Mouse (Mus musculus): ENCODE results near the gene Med1. TPM values are rescaled to one million over a fixed set of nuclear protein-coding genes. Genes with fewer than 3 reads are reported as not detected.

Gene Med1
- total and polyA plus RNA-seq, 2 experiments from 2014 or later, result 40.6 to 49.9 TPM

GRCm38 (mm10) chr11:98205463-98205862, 12.4 kb upstream of the Med1 start:
- ATAC-seq (ENCODE audit: low FRiP score) (no peak), DNase-seq (ENCODE audit: low spot score) (no peak)
- no peaks in the 10 kb centered on the region for H3K9me3 ChIP-seq (ENCODE audit: low read length)
- H3K27me3 ChIP-seq (ENCODE audit: insufficient read depth, low read length), result no peaks in the 10 kb centered on the region
- no peak overlapping the region for H3K9ac ChIP-seq (replicated peaks; ENCODE audit: low read length, poor library complexity, severe bottlenecking)
- TF ChIP-seq CTCF (IDR thresholded peaks at IDR 0.05), result no peak
- H3K4me3 ChIP-seq (ENCODE audit: low read depth, low read length), result no peak overlapping the region
- peak overlapping the region; percentile 99 for H3K4me2 ChIP-seq (ENCODE audit: low read depth, low read length, poor library complexity, severe bottlenecking)
- peaks cover 4% of the 10 kb centered on the region; the same call in 1 of the 2 replicates for H3K36me3 ChIP-seq (ENCODE audit: insufficient read depth, low read length)
- no peak overlapping the region for H3K27ac ChIP-seq (ENCODE audit: low read depth, low read length)
- peaks cover 3% of the 10 kb centered on the region; the same call in 1 of the 2 replicates for H3K4me1 ChIP-seq (ENCODE audit: insufficient read depth, low read length)

- Histone ChIP-seq H3K9ac (replicated peaks; ENCODE audit: low read length, poor library complexity, severe bottlenecking) (peak overlapping the region; percentile 100), H3K27ac (ENCODE audit: low read depth, low read length) (peak overlapping the region; percentile 100; the same call in 1 of the 2 replicates), H3K4me2 (ENCODE audit: low read depth, low read length, poor library complexity, severe bottlenecking) (peak overlapping the region; percentile 99), H3K27me3 (ENCODE audit: insufficient read depth, low read length) (no peaks in the 10 kb centered on the region), H3K9me3 (ENCODE audit: low read length) (no peaks in the 10 kb centered on the region), H3K36me3 (ENCODE audit: insufficient read depth, low read length) (peaks cover 4% of the 10 kb centered on the region; the same call in 1 of the 2 replicates), H3K4me1 (ENCODE audit: insufficient read depth, low read length) (peaks cover 3% of the 10 kb centered on the region; the same call in 1 of the 2 replicates), H3K4me3 (ENCODE audit: low read depth, low read length) (peak overlapping the region; percentile 91)
- no peak for TF ChIP-seq CTCF (IDR thresholded peaks at IDR 0.05)
- ATAC-seq (ENCODE audit: low FRiP score), result no peak
- under 1% methylated on average over 16 of the region's 16 CpGs for WGBS
- peak; percentile 1 for DNase-seq (ENCODE audit: low spot score)
Observed at GRCm38 (mm10) chr11:98203931-98204421, 10.9 kb upstream of the Med1 start.

GRCm38 (mm10) chr11:98203351-98203911, 10.3 kb upstream of the Med1 start:
- Histone ChIP-seq H3K27ac (ENCODE audit: low read depth, low read length) (peak overlapping the region; percentile 100), H3K4me3 (ENCODE audit: low read depth, low read length) (peak overlapping the region; percentile 91), H3K9me3 (ENCODE audit: low read length) (no peaks in the 10 kb centered on the region), H3K9ac (replicated peaks; ENCODE audit: low read length, poor library complexity, severe bottlenecking) (peak overlapping the region; percentile 100), H3K4me2 (ENCODE audit: low read depth, low read length, poor library complexity, severe bottlenecking) (peak overlapping the region; percentile 99), H3K27me3 (ENCODE audit: insufficient read depth, low read length) (no peaks in the 10 kb centered on the region), H3K36me3 (ENCODE audit: insufficient read depth, low read length) (0 out of 2 replicates have a peak, but pooled peaks cover 1% of the 10 kb centered on the region), H3K4me1 (ENCODE audit: insufficient read depth, low read length) (peaks cover 3% of the 10 kb centered on the region; the same call in 1 of the 2 replicates)
- peak; percentile 27; the same call in 1 of the 2 replicates for ATAC-seq (ENCODE audit: low FRiP score)
- TF ChIP-seq CTCF (IDR thresholded peaks at IDR 0.05), result no peak
- DNase-seq (ENCODE audit: low spot score), result no peak
- WGBS, result under 1% methylated on average over 37 of the region's 37 CpGs

- H3K4me1 ChIP-seq (ENCODE audit: insufficient read depth, low read length), result peaks cover 3% of the 10 kb centered on the region; the same call in 1 of the 2 replicates
- peak; percentile 94 for ATAC-seq (ENCODE audit: low FRiP score)
- H3K27me3 ChIP-seq (ENCODE audit: insufficient read depth, low read length), result no peaks in the 10 kb centered on the region
- H3K9me3 ChIP-seq (ENCODE audit: low read length), result no peaks in the 10 kb centered on the region
- peak; percentile 99 for DNase-seq (ENCODE audit: low spot score)
- WGBS, result under 1% methylated on average over 35 of the region's 63 CpGs
- H3K9ac ChIP-seq (replicated peaks; ENCODE audit: low read length, poor library complexity, severe bottlenecking), result peak within 1 kb of the TSS; percentile 100
- H3K4me3 ChIP-seq (ENCODE audit: low read depth, low read length), result peak within 1 kb of the TSS; percentile 91
- H3K36me3 ChIP-seq (ENCODE audit: insufficient read depth, low read length), result no peaks in the 10 kb centered on the region
- peak within 1 kb of the TSS; percentile 100 for H3K27ac ChIP-seq (ENCODE audit: low read depth, low read length)
- peak within 1 kb of the TSS; percentile 99 for H3K4me2 ChIP-seq (ENCODE audit: low read depth, low read length, poor library complexity, severe bottlenecking)
- TF ChIP-seq CTCF (IDR thresholded peaks at IDR 0.05), result no peak
Observed at GRCm38 (mm10) chr11:98202641-98203350, 9.7 kb upstream of the Med1 start, which contains the start of gene Cdk12. Cdk12 (plus strand) TSS chr11:98203059.

GRCm38 (mm10) chr11:98201791-98202640, 8.9 kb upstream of the Med1 start:
- Histone ChIP-seq H3K4me2 (ENCODE audit: low read depth, low read length, poor library complexity, severe bottlenecking) (peak overlapping the region; percentile 99), H3K9ac (replicated peaks; ENCODE audit: low read length, poor library complexity, severe bottlenecking) (peak overlapping the region; percentile 68), H3K9me3 (ENCODE audit: low read length) (no peaks in the 10 kb centered on the region), H3K27ac (ENCODE audit: low read depth, low read length) (peak overlapping the region; percentile 100), H3K4me1 (ENCODE audit: insufficient read depth, low read length) (peaks cover 3% of the 10 kb centered on the region; the same call in 1 of the 2 replicates), H3K27me3 (ENCODE audit: insufficient read depth, low read length) (no peaks in the 10 kb centered on the region), H3K36me3 (ENCODE audit: insufficient read depth, low read length) (no peaks in the 10 kb centered on the region), H3K4me3 (ENCODE audit: low read depth, low read length) (peak overlapping the region; percentile 91)
- peak; percentile 6 for DNase-seq (ENCODE audit: low spot score)
- WGBS, result 2% methylated on average over 27 of the region's 27 CpGs
- peak; percentile 11; the same call in 1 of the 2 replicates for ATAC-seq (ENCODE audit: low FRiP score)
- peak; percentile 8; the same call in 1 of the 2 replicates for TF ChIP-seq CTCF (IDR thresholded peaks at IDR 0.05)

Data from midbrain, postnatal 0 days (tissue).